Mouse (Mus musculus): ENCODE measurements around the gene Ofd1. TPM values are rescaled to one million over a fixed set of nuclear protein-coding genes. Genes with fewer than 3 reads are reported as not detected.

The Ofd1 gene
- polyA plus RNA-seq (2015; fragmentation: Nextera tagmentation; extraction: Ambion mirVana): 6.1 and 6.4 TPM in 2 replicates

- no peaks in the 10 kb centered on the region for H3K36me3 ChIP-seq (replicated peaks)
- peak within 1 kb of the TSS; percentile 54 for H3K4me2 ChIP-seq
- H3K27ac ChIP-seq: peak within 1 kb of the TSS; percentile 90
- H3K9ac ChIP-seq: peak within 1 kb of the TSS; percentile 77
- H3K4me3 ChIP-seq: peak within 1 kb of the TSS; percentile 66
- no peaks in the 10 kb centered on the region for H3K9me3 ChIP-seq
- 0 out of 2 replicates have a peak, but pooled peaks cover 7% of the 10 kb centered on the region for H3K27me3 ChIP-seq (replicated peaks)
- WGBS: 21% methylated on average over 39 of the region's 44 CpGs
- peaks cover 8% of the 10 kb centered on the region for H3K4me1 ChIP-seq
- ATAC-seq (replicated peaks): peak; percentile 99
Observed at GRCm38 (mm10) chrX:166440616-166441063, at the start of gene Ofd1. Ofd1 (minus strand) TSS chrX:166440704.

- peak within 1 kb of the TSS; percentile 50 for H3K9ac ChIP-seq
- H3K27me3 ChIP-seq (replicated peaks): no peaks in the 10 kb centered on the region
- peak within 1 kb of the TSS; percentile 76 for H3K27ac ChIP-seq
- WGBS: 25% methylated on average over 41 of the region's 41 CpGs
- H3K4me3 ChIP-seq: peak within 1 kb of the TSS; percentile 47
- peaks cover 8% of the 10 kb centered on the region for H3K4me1 ChIP-seq
- no peaks in the 10 kb centered on the region for H3K9me3 ChIP-seq
- H3K36me3 ChIP-seq (replicated peaks): no peaks in the 10 kb centered on the region
- peak; percentile 99 for ATAC-seq (replicated peaks)
- peak within 1 kb of the TSS; percentile 57 for H3K4me2 ChIP-seq
Observed at GRCm38 (mm10) chrX:166479365-166479983, 39.0 kb upstream of the Ofd1 start, which contains the start of gene Rab9. Rab9 (minus strand) TSS chrX:166479867.

- no peaks in the 10 kb centered on the region for H3K36me3 ChIP-seq (replicated peaks)
- 18% methylated on average over 28 of the region's 28 CpGs for WGBS
- peaks cover 8% of the 10 kb centered on the region for H3K4me1 ChIP-seq
- H3K4me3 ChIP-seq: peak overlapping the region; percentile 47
- H3K4me2 ChIP-seq: peak overlapping the region; percentile 57
- peak overlapping the region; percentile 50 for H3K9ac ChIP-seq
- H3K9me3 ChIP-seq: no peaks in the 10 kb centered on the region
- ATAC-seq (replicated peaks): peak; percentile 70
- H3K27me3 ChIP-seq (replicated peaks): no peaks in the 10 kb centered on the region
- H3K27ac ChIP-seq: peak overlapping the region; percentile 76
Observed at GRCm38 (mm10) chrX:166478631-166479364, 38.3 kb upstream of the Ofd1 start.

DNA sequence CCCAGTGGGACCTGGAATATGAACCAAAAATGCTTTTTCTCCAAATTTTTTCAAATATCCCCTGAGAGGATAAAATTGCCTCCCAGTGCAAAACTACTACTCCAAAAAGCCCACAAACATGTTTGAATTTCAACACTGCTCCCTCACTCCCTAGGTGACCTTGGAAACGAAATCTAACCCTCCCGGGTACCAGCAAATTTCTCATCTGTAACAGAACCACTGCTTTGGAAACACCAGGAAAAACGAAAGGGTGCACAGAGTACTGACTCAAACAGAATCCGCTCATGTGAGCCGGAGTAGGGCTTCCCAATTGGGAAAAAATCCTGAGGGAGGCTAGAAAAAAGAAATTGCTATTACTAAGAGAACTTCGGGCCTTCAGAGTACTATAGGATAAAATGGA, 36.9 kb upstream of the Ofd1 start:
- ATAC-seq (replicated peaks): no peak
- Histone ChIP-seq H3K36me3 (replicated peaks) (no peaks in the 10 kb centered on the region), H3K27ac (no peak overlapping the region), H3K9ac (no peak overlapping the region), H3K9me3 (no peaks in the 10 kb centered on the region), H3K4me3 (no peak overlapping the region), H3K27me3 (replicated peaks) (no peaks in the 10 kb centered on the region), H3K4me1 (peaks cover 8% of the 10 kb centered on the region), H3K4me2 (peak overlapping the region; percentile 57)
- WGBS: 64% methylated on average over 6 of the region's 6 CpGs

DNA sequence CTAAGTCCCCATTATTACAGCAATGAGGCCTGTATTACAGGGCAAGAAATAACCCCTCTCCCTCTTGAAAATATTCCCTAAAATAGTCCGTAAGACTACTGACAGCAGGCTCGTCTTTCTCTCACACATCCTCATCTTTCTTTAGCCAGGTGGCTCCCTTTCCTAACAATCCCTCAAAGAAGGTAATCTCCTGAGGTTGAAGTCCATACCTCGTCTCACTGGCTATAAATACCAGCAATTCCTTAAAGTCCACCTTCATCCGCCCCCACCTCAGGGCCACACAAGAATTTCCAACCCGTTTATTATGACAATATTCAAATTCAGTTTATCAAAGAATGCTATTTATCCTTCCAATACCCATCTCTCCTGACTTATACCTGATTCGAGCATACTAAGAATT, 32.1 kb upstream of the Ofd1 start:
- no peak overlapping the region for H3K9ac ChIP-seq
- H3K4me3 ChIP-seq: no peak overlapping the region
- no peak overlapping the region for H3K27ac ChIP-seq
- no peaks in the 10 kb centered on the region for H3K9me3 ChIP-seq
- H3K4me2 ChIP-seq: no peak overlapping the region
- 0 out of 2 replicates have a peak, but pooled peaks cover 3% of the 10 kb centered on the region for H3K27me3 ChIP-seq (replicated peaks)
- no peaks in the 10 kb centered on the region for H3K36me3 ChIP-seq (replicated peaks)
- peaks cover 4% of the 10 kb centered on the region for H3K4me1 ChIP-seq
- no peak for ATAC-seq (replicated peaks)
- WGBS: 84% methylated on average over 6 of the region's 6 CpGs

GRCm38 (mm10) chrX:166468321-166468720, 27.8 kb upstream of the Ofd1 start:
- no peak for ATAC-seq (replicated peaks)
- H3K36me3 ChIP-seq (replicated peaks): no peaks in the 10 kb centered on the region
- no peak overlapping the region for H3K27ac ChIP-seq
- no peaks in the 10 kb centered on the region for H3K4me1 ChIP-seq
- 95% methylated on average over 7 of the region's 7 CpGs for WGBS
- H3K9me3 ChIP-seq: no peaks in the 10 kb centered on the region
- no peak overlapping the region for H3K4me2 ChIP-seq
- no peak overlapping the region for H3K4me3 ChIP-seq
- H3K9ac ChIP-seq: no peak overlapping the region
- H3K27me3 ChIP-seq (replicated peaks): 0 out of 2 replicates have a peak, but pooled peaks cover 3% of the 10 kb centered on the region

GRCm38 (mm10) chrX:166455525-166455924, 15.0 kb upstream of the Ofd1 start:
- H3K27ac ChIP-seq: no peak overlapping the region
- 79% methylated on average over 1 of the region's 1 CpGs for WGBS
- ATAC-seq (replicated peaks): no peak
- H3K9ac ChIP-seq: no peak overlapping the region
- H3K4me1 ChIP-seq: no peaks in the 10 kb centered on the region
- H3K36me3 ChIP-seq (replicated peaks): no peaks in the 10 kb centered on the region
- no peak overlapping the region for H3K4me3 ChIP-seq
- no peak overlapping the region for H3K4me2 ChIP-seq
- H3K27me3 ChIP-seq (replicated peaks): no peaks in the 10 kb centered on the region
- no peaks in the 10 kb centered on the region for H3K9me3 ChIP-seq

DNA sequence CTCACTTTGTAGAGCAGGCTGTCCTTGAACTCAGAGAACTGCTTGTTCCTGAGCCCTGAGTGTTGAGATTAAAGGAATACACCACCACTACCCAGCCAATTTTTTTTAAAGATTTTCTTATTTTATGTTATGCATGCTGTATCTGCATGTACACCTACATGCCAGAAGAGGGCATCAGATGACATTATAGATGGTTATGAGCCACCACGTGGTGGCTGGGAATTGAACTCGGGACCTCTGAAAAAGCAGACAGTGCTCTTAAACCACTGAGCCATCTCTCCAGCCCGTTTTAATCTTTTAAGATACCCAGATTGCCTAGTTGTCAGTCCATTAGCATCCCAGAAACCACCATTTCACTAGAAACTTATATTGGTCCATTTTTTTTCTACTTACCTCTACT, 13.8 kb upstream of the Ofd1 start:
- Histone ChIP-seq H3K27me3 (replicated peaks) (no peaks in the 10 kb centered on the region), H3K4me3 (no peak overlapping the region), H3K36me3 (replicated peaks) (no peaks in the 10 kb centered on the region), H3K9ac (no peak overlapping the region), H3K4me2 (no peak overlapping the region), H3K4me1 (no peaks in the 10 kb centered on the region), H3K27ac (no peak overlapping the region), H3K9me3 (no peaks in the 10 kb centered on the region)
- 70% methylated on average over 3 of the region's 3 CpGs for WGBS
- no peak for ATAC-seq (replicated peaks)

GRCm38 (mm10) chrX:166453532-166453931, 13.0 kb upstream of the Ofd1 start:
- Histone ChIP-seq H3K4me2 (no peak overlapping the region), H3K9me3 (no peaks in the 10 kb centered on the region), H3K4me1 (no peaks in the 10 kb centered on the region), H3K9ac (no peak overlapping the region), H3K36me3 (replicated peaks) (no peaks in the 10 kb centered on the region), H3K27me3 (replicated peaks) (no peaks in the 10 kb centered on the region), H3K27ac (no peak overlapping the region), H3K4me3 (no peak overlapping the region)
- 82% methylated on average over 6 of the region's 6 CpGs for WGBS
- ATAC-seq (replicated peaks): no peak

DNA sequence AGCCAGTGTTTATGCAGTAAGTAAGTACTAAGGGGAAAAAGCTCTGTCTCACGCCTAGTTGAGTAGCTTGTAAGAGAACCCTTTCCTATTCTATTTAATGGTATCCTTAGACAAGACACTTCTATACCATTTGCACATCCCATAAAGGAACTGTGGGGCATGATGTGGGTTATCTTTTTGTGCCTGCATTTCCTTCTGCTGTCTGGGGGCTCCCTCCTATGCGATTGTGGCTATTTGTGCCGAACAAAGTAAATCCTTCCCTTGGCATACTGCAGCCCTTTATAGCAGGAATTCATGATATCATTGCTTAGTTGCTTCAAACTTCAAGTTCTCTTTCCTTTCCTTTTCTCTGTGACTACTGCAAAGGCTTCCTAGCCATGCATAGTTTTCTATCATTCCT, 4.0 kb upstream of the Ofd1 start:
- H3K4me1 ChIP-seq: peaks cover 5% of the 10 kb centered on the region
- no peak for ATAC-seq (replicated peaks)
- no peak overlapping the region for H3K4me2 ChIP-seq
- H3K4me3 ChIP-seq: no peak overlapping the region
- no peaks in the 10 kb centered on the region for H3K9me3 ChIP-seq
- H3K36me3 ChIP-seq (replicated peaks): no peaks in the 10 kb centered on the region
- WGBS: 78% methylated on average over 3 of the region's 3 CpGs
- no peak overlapping the region for H3K9ac ChIP-seq
- H3K27ac ChIP-seq: no peak overlapping the region
- 0 out of 2 replicates have a peak, but pooled peaks cover 4% of the 10 kb centered on the region for H3K27me3 ChIP-seq (replicated peaks)

DNA sequence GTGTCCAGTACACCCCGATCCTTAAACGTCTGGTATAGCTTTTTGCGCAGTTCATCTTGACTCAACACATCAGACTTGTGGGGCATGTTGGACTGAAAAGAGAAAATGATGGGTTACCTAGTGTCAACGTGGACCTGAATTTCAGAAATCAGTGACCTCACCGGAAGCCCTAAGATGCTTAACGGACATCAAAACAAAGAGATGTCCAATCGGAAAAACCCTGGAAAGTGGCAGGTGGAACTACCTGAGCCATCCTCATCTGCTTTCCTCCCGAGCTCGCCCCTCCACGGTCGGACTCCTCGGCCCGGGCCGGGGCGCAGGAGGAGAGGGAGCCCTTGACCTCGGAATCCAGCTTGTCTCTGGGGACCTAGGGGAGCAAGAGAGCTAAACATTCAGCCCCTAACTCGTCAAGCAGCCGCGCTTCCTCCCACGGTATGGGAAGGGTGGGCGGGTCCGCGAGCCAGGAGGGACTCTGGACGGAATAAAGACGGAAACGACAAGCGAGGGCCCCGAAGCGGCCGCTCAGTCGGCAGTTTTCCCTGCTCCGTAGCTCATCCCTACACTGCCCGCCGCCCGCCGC, 378 bp downstream of the Ofd1 start, which contains the start of gene Trappc2:
Trappc2 (plus strand) TSS at position 539 of the 580 bp plus-strand sequence.
- 27% methylated on average over 36 of the region's 36 CpGs for WGBS

GRCm38 (mm10) chrX:166434812-166435211, 5.7 kb downstream of the Ofd1 start:
- H3K36me3 ChIP-seq (replicated peaks): no peaks in the 10 kb centered on the region
- ATAC-seq (replicated peaks): no peak
- no peak overlapping the region for H3K27ac ChIP-seq
- no peak overlapping the region for H3K4me2 ChIP-seq
- H3K4me3 ChIP-seq: no peak overlapping the region
- 86% methylated on average over 2 of the region's 2 CpGs for WGBS
- H3K27me3 ChIP-seq (replicated peaks): 0 out of 2 replicates have a peak, but pooled peaks cover 3% of the 10 kb centered on the region
- 0 out of 2 replicates have a peak, but pooled peaks cover 3% of the 10 kb centered on the region for H3K4me1 ChIP-seq
- H3K9ac ChIP-seq: no peak overlapping the region
- no peaks in the 10 kb centered on the region for H3K9me3 ChIP-seq

More for the DNA sequence above, 378 bp downstream of the Ofd1 start, which contains the start of gene Trappc2:
- peak within 1 kb of the TSS; percentile 90 for H3K27ac ChIP-seq
- H3K4me1 ChIP-seq: peaks cover 8% of the 10 kb centered on the region
- ATAC-seq (replicated peaks): peak; percentile 88
- peak within 1 kb of the TSS; percentile 54 for H3K4me2 ChIP-seq
- no peaks in the 10 kb centered on the region for H3K36me3 ChIP-seq (replicated peaks)
- no peaks in the 10 kb centered on the region for H3K9me3 ChIP-seq
- H3K27me3 ChIP-seq (replicated peaks): 0 out of 2 replicates have a peak, but pooled peaks cover 7% of the 10 kb centered on the region
- peak within 1 kb of the TSS; percentile 66 for H3K4me3 ChIP-seq
- peak within 1 kb of the TSS; percentile 77 for H3K9ac ChIP-seq

All from midbrain, embryonic 15.5 days (tissue).